Mouse (Mus musculus): Measurements from ENCODE around the gene Kng1. TPM values are rescaled to one million over a fixed set of nuclear protein-coding genes. Genes with fewer than 3 reads are reported as not detected.

Kng1 gene
- not detected for total RNA-seq (2023)

GRCm38 (mm10) chr16:23057668-23058447 lies at the start of gene Kng1:
Gene Kng1, plus strand, starts transcription at chr16:23057865.

GRCm38 (mm10) chr16:23028966-23029600 lies 28.6 kb upstream of the Kng1 start, which contains the start of gene Kng2:
Gene Kng2, minus strand, starts transcription at chr16:23029482.

GRCm38 (mm10) chr16:23107231-23107942 lies 49.7 kb downstream of the Kng1 start, which contains the start of gene Eif4a2:
Gene Eif4a2, plus strand, starts transcription at chr16:23107444.

GRCm38 (mm10) chr16:23127673-23128375 lies 70.2 kb downstream of the Kng1 start, which contains the start of gene Rfc4:
Gene Rfc4, minus strand, starts transcription at chr16:23127737.

Other genes with a start within 250 kb of the Kng1 start
- not detected for gene Crygs, start 246.3 kb upstream of the Kng1 start, total RNA-seq (2023)
- gene Tbccd1, start 200.2 kb upstream of the Kng1 start, total RNA-seq (2023) = 15.6 TPM
- 50.4 TPM for gene Dnajb11, start 200.0 kb upstream of the Kng1 start, total RNA-seq (2023)
- gene Ahsg, start 166.6 kb upstream of the Kng1 start, total RNA-seq (2023) = not detected
- not detected for gene Fetub, start 139.5 kb upstream of the Kng1 start, total RNA-seq (2023)
- not detected for gene Hrg, start 106.8 kb upstream of the Kng1 start, total RNA-seq (2023)
- gene Kng2, start 28.4 kb upstream of the Kng1 start, total RNA-seq (2023) = not detected
- 1,004 TPM for gene Eif4a2, start 49.6 kb downstream of the Kng1 start, total RNA-seq (2023)
- 6.0 TPM for gene Rfc4, start 69.9 kb downstream of the Kng1 start, total RNA-seq (2023)
- not detected for gene Adipoq, start 88.7 kb downstream of the Kng1 start, total RNA-seq (2023)
- 121 TPM for gene St6gal1, start 166.9 kb downstream of the Kng1 start, total RNA-seq (2023)

Data from CD4-positive naive resting alpha-beta T cell, adult 76 days (primary cell).